Mouse (Mus musculus) limb, embryonic 11.5 days (tissue): ENCODE results near the gene Tnpo3. TPM values are rescaled to one million over a fixed set of nuclear protein-coding genes. Genes with fewer than 3 reads are reported as not detected.

Experiments used
- ATAC-seq: fragments of 200-750 bp; cut with Nextera tagmentation; 2 replicates; pipeline ENCODE4 v1.8.0; 2017; ENCODE audit warnings: low read depth; ENCODE audit not compliant: insufficient number of reproducible peaks, low FRiP score, low TSS enrichment
- DNase-seq: peaks from one replicate; pipeline ENCODE4 v3.0.0-alpha.2; 2015; ENCODE audit warnings: low spot score
- H3K27ac ChIP-seq: fragments of 300-500 bp; sonication (generic); replicated peaks from 2 replicates; pipeline ENCODE4 v1.5.1; 2014; ENCODE audit warnings: low read depth, mild to moderate bottlenecking, low read length
- H3K27me3 ChIP-seq: fragments of 300-500 bp; sonication (generic); 2 replicates; pipeline ENCODE4 v1.6.1; 2014; ENCODE audit warnings: mild to moderate bottlenecking, low read length, mixed read lengths; ENCODE audit not compliant: control insufficient read depth, insufficient read depth
- H3K36me3 ChIP-seq: fragments of 300-500 bp; sonication (generic); 2 replicates; pipeline ENCODE4 v1.6.1; 2014; ENCODE audit warnings: mild to moderate bottlenecking, low read length, moderate library complexity, mixed read lengths; ENCODE audit not compliant: control insufficient read depth, insufficient read depth
- H3K4me1 ChIP-seq: fragments of 300-500 bp; sonication (generic); 2 replicates; pipeline ENCODE4 v1.6.1; 2014; ENCODE audit warnings: low read length, mixed read lengths; ENCODE audit not compliant: control insufficient read depth, insufficient read depth
- H3K4me2 ChIP-seq: fragments of 300-500 bp; sonication (generic); 2 replicates; pipeline ENCODE4 v1.6.1; 2014; ENCODE audit warnings: low read depth, mild to moderate bottlenecking, moderate library complexity; ENCODE audit not compliant: severe bottlenecking
- H3K4me3 ChIP-seq: fragments of 300-500 bp; sonication (generic); 2 replicates; pipeline ENCODE4 v1.5.1; 2014; ENCODE audit warnings: low read depth, low read length
- H3K9ac ChIP-seq: fragments of 300-500 bp; sonication (generic); 2 replicates; pipeline ENCODE4 v1.6.1; 2014; ENCODE audit warnings: mild to moderate bottlenecking, low read length
- H3K9me3 ChIP-seq: fragments of 300-500 bp; sonication (generic); 2 replicates; pipeline ENCODE4 v1.6.1; 2016; ENCODE audit warnings: low read length; ENCODE audit not compliant: control insufficient read depth
- WGBS: fragments of 180-500 bp; shearing (Covaris S2); extraction: QIAGEN DNeasy Blood & Tissue Kit; methylation state at CpG from one replicate; pipeline ENCODE4 v1.1.7; 2014; 5-methylcytosine and 5-hydroxymethylcytosine counted together
- polyA plus RNA-seq: library from polyadenylated mRNA; unstranded; fragments of >200 nt; fragmentation: Nextera tagmentation; extraction: Ambion mirVana; gene quantifications from 2 replicates; pipeline ENCODE4 v1.2.1, GENCODE M21; 2014

The Tnpo3 gene
- polyA plus RNA-seq, 1 experiment from 2014 or later, result 109 TPM

GRCm38 (mm10) chr6:29638844-29639460, 29.3 kb upstream of the Tnpo3 start:
- ATAC-seq, result no peak
- H3K4me3 ChIP-seq, result no peak overlapping the region
- H3K9ac ChIP-seq, result no peak overlapping the region
- DNase-seq, result no peak
- 13% methylated on average over 16 of the region's 16 CpGs for WGBS
- no peak overlapping the region for H3K27ac ChIP-seq
- H3K27me3 ChIP-seq, result 0 out of 2 replicates have a peak, but pooled peaks cover 2% of the 10 kb centered on the region
- H3K9me3 ChIP-seq, result no peaks in the 10 kb centered on the region
- 0 out of 2 replicates have a peak overlapping the region, but pooled peaks have one; percentile 17 for H3K4me2 ChIP-seq
- no peaks in the 10 kb centered on the region for H3K4me1 ChIP-seq
- no peaks in the 10 kb centered on the region for H3K36me3 ChIP-seq

GRCm38 (mm10) chr6:29637397-29638373, 28.0 kb upstream of the Tnpo3 start:
- no peaks in the 10 kb centered on the region for H3K9me3 ChIP-seq
- no peak overlapping the region for H3K4me3 ChIP-seq
- H3K36me3 ChIP-seq, result no peaks in the 10 kb centered on the region
- H3K27me3 ChIP-seq, result 0 out of 2 replicates have a peak, but pooled peaks cover 2% of the 10 kb centered on the region
- DNase-seq (no peak), ATAC-seq (no peak)
- no peak overlapping the region for H3K9ac ChIP-seq
- no peak overlapping the region for H3K4me2 ChIP-seq
- H3K27ac ChIP-seq, result no peak overlapping the region
- no peaks in the 10 kb centered on the region for H3K4me1 ChIP-seq
- 82% methylated on average over 3 of the region's 3 CpGs for WGBS

GRCm38 (mm10) chr6:29636322-29637092, 26.8 kb upstream of the Tnpo3 start:
- H3K9me3 ChIP-seq, result no peaks in the 10 kb centered on the region
- WGBS, result 88% methylated on average over 4 of the region's 4 CpGs
- H3K27ac ChIP-seq, result no peak overlapping the region
- H3K36me3 ChIP-seq, result no peaks in the 10 kb centered on the region
- DNase-seq, result no peak
- no peak overlapping the region for H3K9ac ChIP-seq
- no peak for ATAC-seq
- no peak overlapping the region for H3K4me3 ChIP-seq
- no peaks in the 10 kb centered on the region for H3K4me1 ChIP-seq
- H3K4me2 ChIP-seq, result no peak overlapping the region
- 0 out of 2 replicates have a peak, but pooled peaks cover 5% of the 10 kb centered on the region for H3K27me3 ChIP-seq

- H3K4me3 ChIP-seq, result no peak overlapping the region
- DNase-seq, result no peak
- 0 out of 2 replicates have a peak, but pooled peaks cover 2% of the 10 kb centered on the region for H3K27me3 ChIP-seq
- no peak for ATAC-seq
- H3K9ac ChIP-seq, result no peak overlapping the region
- no peak overlapping the region for H3K27ac ChIP-seq
- H3K36me3 ChIP-seq, result no peaks in the 10 kb centered on the region
- no peak overlapping the region for H3K4me2 ChIP-seq
- no peaks in the 10 kb centered on the region for H3K9me3 ChIP-seq
- no peaks in the 10 kb centered on the region for H3K4me1 ChIP-seq
- 94% methylated on average over 1 of the region's 1 CpGs for WGBS
These were observed 24.9 kb upstream of the Tnpo3 start for GRCm38 (mm10) chr6:29634537-29634936.

- no peaks in the 10 kb centered on the region for H3K9me3 ChIP-seq
- no peak overlapping the region for H3K27ac ChIP-seq
- no peak overlapping the region for H3K4me3 ChIP-seq
- H3K4me2 ChIP-seq, result no peak overlapping the region
- no peaks in the 10 kb centered on the region for H3K4me1 ChIP-seq
- no peak for DNase-seq
- ATAC-seq, result no peak
- H3K9ac ChIP-seq, result no peak overlapping the region
- no peaks in the 10 kb centered on the region for H3K36me3 ChIP-seq
- 48% methylated on average over 12 of the region's 12 CpGs for WGBS
- 0 out of 2 replicates have a peak, but pooled peaks cover 2% of the 10 kb centered on the region for H3K27me3 ChIP-seq
These were observed 23.0 kb upstream of the Tnpo3 start for GRCm38 (mm10) chr6:29632552-29633292.

- Histone ChIP-seq H3K4me1 (no peaks in the 10 kb centered on the region), H3K27me3 (0 out of 2 replicates have a peak, but pooled peaks cover 2% of the 10 kb centered on the region), H3K4me3 (no peak overlapping the region), H3K27ac (no peak overlapping the region), H3K9ac (no peak overlapping the region), H3K36me3 (no peaks in the 10 kb centered on the region), H3K4me2 (no peak overlapping the region), H3K9me3 (no peaks in the 10 kb centered on the region)
- WGBS, result 20% methylated on average over 10 of the region's 10 CpGs
- no peak for ATAC-seq
- DNase-seq, result no peak
These were observed 22.3 kb upstream of the Tnpo3 start for GRCm38 (mm10) chr6:29631751-29632551.

- H3K4me2 ChIP-seq, result no peak overlapping the region
- WGBS, result 89% methylated on average over 1 of the region's 1 CpGs
- no peaks in the 10 kb centered on the region for H3K36me3 ChIP-seq
- ATAC-seq (no peak), DNase-seq (no peak)
- no peaks in the 10 kb centered on the region for H3K9me3 ChIP-seq
- H3K27me3 ChIP-seq, result 0 out of 2 replicates have a peak, but pooled peaks cover 2% of the 10 kb centered on the region
- no peak overlapping the region for H3K9ac ChIP-seq
- no peak overlapping the region for H3K27ac ChIP-seq
- no peak overlapping the region for H3K4me3 ChIP-seq
- no peaks in the 10 kb centered on the region for H3K4me1 ChIP-seq
These were observed 20.5 kb upstream of the Tnpo3 start for GRCm38 (mm10) chr6:29630216-29630615.
